Mouse (Mus musculus) stomach, postnatal 0 days (tissue): Measurements from ENCODE around the gene Egfr. TPM values are rescaled to one million over a fixed set of nuclear protein-coding genes. Genes with fewer than 3 reads are reported as not detected.

Source experiments
- ATAC-seq: fragments of 200-750 bp; cut with Nextera tagmentation; 2 replicates; pipeline ENCODE4 v1.8.0; 2017; ENCODE audit not compliant: low FRiP score, low TSS enrichment
- DNase-seq: peaks from one replicate; pipeline ENCODE4 v3.0.0-alpha.2; 2016; ENCODE audit warnings: low spot score
- H3K27ac ChIP-seq: fragments of 300-500 bp; sonication (generic); replicated peaks from 2 replicates; pipeline ENCODE4 v1.5.1; 2014; ENCODE audit warnings: mild to moderate bottlenecking, control low read depth
- H3K27me3 ChIP-seq: fragments of 300-500 bp; sonication (generic); 2 replicates; pipeline ENCODE4 v1.6.1; 2014; ENCODE audit warnings: low read length; ENCODE audit not compliant: control insufficient read depth, insufficient read depth
- H3K36me3 ChIP-seq: fragments of 300-500 bp; sonication (generic); 2 replicates; pipeline ENCODE4 v1.6.1; 2014; ENCODE audit warnings: low read length, mixed read lengths; ENCODE audit not compliant: control insufficient read depth, insufficient read depth
- H3K4me1 ChIP-seq: fragments of 300-500 bp; sonication (generic); replicated peaks from 2 replicates; pipeline ENCODE4 v1.6.1; 2014; ENCODE audit warnings: antibody characterized with exemption; ENCODE audit not compliant: control insufficient read depth, insufficient read depth
- H3K4me2 ChIP-seq: fragments of 300-500 bp; sonication (generic); replicated peaks from 2 replicates; pipeline ENCODE4 v1.6.1; 2014; ENCODE audit warnings: low read depth, mild to moderate bottlenecking, control low read depth, moderate library complexity
- H3K4me3 ChIP-seq: fragments of 300-500 bp; sonication (generic); 2 replicates; pipeline ENCODE4 v1.5.1; 2014; ENCODE audit warnings: low read depth, low read length, control low read depth
- H3K9ac ChIP-seq: fragments of 300-500 bp; sonication (generic); 2 replicates; pipeline ENCODE4 v1.6.1; 2014; ENCODE audit warnings: mild to moderate bottlenecking, low read length, control low read depth, mixed read lengths
- H3K9me3 ChIP-seq: fragments of 300-500 bp; sonication (generic); 2 replicates; pipeline ENCODE4 v1.6.1; 2016; ENCODE audit warnings: low read length; ENCODE audit not compliant: control insufficient read depth
- CTCF ChIP-seq: IDR thresholded peaks from 2 replicates; pipeline ENCODE4 v1.5.1; 2016; ENCODE audit warnings: antibody characterized with exemption, low read depth, mild to moderate bottlenecking, moderate library complexity
- EP300 ChIP-seq: optimal IDR thresholded peaks from 2 replicates; pipeline ENCODE3; 2016; ENCODE audit warnings: antibody characterized with exemption
- WGBS: fragments of 180-500 bp; shearing (Covaris S2); extraction: QIAGEN DNeasy Blood & Tissue Kit; methylation state at CpG from one replicate; pipeline ENCODE4 v1.1.7; 2014; 5-methylcytosine and 5-hydroxymethylcytosine counted together
- polyA plus RNA-seq: library from polyadenylated mRNA; unstranded; fragments of >200 nt; fragmentation: Nextera tagmentation; extraction: Ambion mirVana; gene quantifications from 2 replicates; pipeline ENCODE4 v1.2.1, GENCODE M21; 2015

The Egfr gene
- polyA plus RNA-seq, 1 experiment from 2014 or later: 13.5 TPM

GRCm38 (mm10) chr11:16895441-16896356 lies 143.7 kb downstream of the Egfr start:
- ATAC-seq (no peak), DNase-seq (no peak)
- TF ChIP-seq EP300: no peak
- no peak for TF ChIP-seq CTCF
- Histone ChIP-seq H3K36me3 (peaks cover 11% of the 10 kb centered on the region), H3K9ac (no peak overlapping the region), H3K4me3 (no peak overlapping the region), H3K4me2 (no peak overlapping the region), H3K27me3 (no peaks in the 10 kb centered on the region), H3K27ac (no peak overlapping the region), H3K4me1 (no peaks in the 10 kb centered on the region), H3K9me3 (no peaks in the 10 kb centered on the region)
- 77% methylated on average over 13 of the region's 13 CpGs for WGBS

GRCm38 (mm10) chr11:16897681-16898080 lies 145.7 kb downstream of the Egfr start:
- Histone ChIP-seq H3K27ac (no peak overlapping the region), H3K9me3 (no peaks in the 10 kb centered on the region), H3K36me3 (peaks cover 11% of the 10 kb centered on the region), H3K27me3 (no peaks in the 10 kb centered on the region), H3K4me2 (no peak overlapping the region), H3K4me3 (no peak overlapping the region), H3K4me1 (no peaks in the 10 kb centered on the region), H3K9ac (no peak overlapping the region)
- no peak for TF ChIP-seq EP300
- TF ChIP-seq CTCF: no peak
- WGBS: 84% methylated on average over 2 of the region's 2 CpGs
- no peak for DNase-seq
- ATAC-seq: no peak

- TF ChIP-seq CTCF: no peak
- TF ChIP-seq EP300: no peak
- no peak overlapping the region for H3K4me3 ChIP-seq
- H3K36me3 ChIP-seq: peaks cover 13% of the 10 kb centered on the region
- no peaks in the 10 kb centered on the region for H3K27me3 ChIP-seq
- 68% methylated on average over 1 of the region's 1 CpGs for WGBS
- H3K4me2 ChIP-seq: no peak overlapping the region
- no peak overlapping the region for H3K27ac ChIP-seq
- ATAC-seq (no peak), DNase-seq (no peak)
- H3K4me1 ChIP-seq: no peaks in the 10 kb centered on the region
- H3K9ac ChIP-seq: no peak overlapping the region
- H3K9me3 ChIP-seq: no peaks in the 10 kb centered on the region
Measured at GRCm38 (mm10) chr11:16900182-16900581, 148.2 kb downstream of the Egfr start.

GRCm38 (mm10) chr11:16900653-16901416 lies 148.8 kb downstream of the Egfr start:
- WGBS: 64% methylated on average over 8 of the region's 8 CpGs
- no peaks in the 10 kb centered on the region for H3K27me3 ChIP-seq
- H3K9me3 ChIP-seq: no peaks in the 10 kb centered on the region
- peaks cover 9% of the 10 kb centered on the region for H3K36me3 ChIP-seq
- no peak overlapping the region for H3K9ac ChIP-seq
- H3K4me1 ChIP-seq: no peaks in the 10 kb centered on the region
- H3K27ac ChIP-seq: no peak overlapping the region
- no peak overlapping the region for H3K4me2 ChIP-seq
- DNase-seq (no peak), ATAC-seq (no peak)
- H3K4me3 ChIP-seq: no peak overlapping the region
- TF ChIP-seq EP300 (no peak), CTCF (no peak)

GRCm38 (mm10) chr11:16904302-16905011 lies 152.5 kb downstream of the Egfr start:
- Histone ChIP-seq H3K27ac (no peak overlapping the region), H3K36me3 (peaks cover 10% of the 10 kb centered on the region)

More at GRCm38 (mm10) chr11:16904302-16905011, 152.5 kb downstream of the Egfr start:
- Histone ChIP-seq H3K4me2 (no peak overlapping the region), H3K27me3 (no peaks in the 10 kb centered on the region), H3K9ac (no peak overlapping the region), H3K9me3 (no peaks in the 10 kb centered on the region), H3K4me1 (no peaks in the 10 kb centered on the region), H3K4me3 (no peak overlapping the region)
- TF ChIP-seq CTCF (no peak), EP300 (no peak)
- DNase-seq (no peak), ATAC-seq (no peak)
- WGBS: 78% methylated on average over 8 of the region's 8 CpGs
